Mouse (Mus musculus) ES-E14 (cell line): ENCODE results near the gene Cryzl1.

Experiments
- CHD2 ChIP-seq: IDR thresholded peaks from 2 replicates; pipeline ENCODE4 v1.6.1; 2014; ENCODE audit warnings: mild to moderate bottlenecking, low read depth, low read length, inconsistent platforms
- ZNF384 ChIP-seq: IDR thresholded peaks from 2 replicates; pipeline ENCODE4 v1.6.1; 2012; ENCODE audit warnings: low read depth, low read length, inconsistent platforms

DNA sequence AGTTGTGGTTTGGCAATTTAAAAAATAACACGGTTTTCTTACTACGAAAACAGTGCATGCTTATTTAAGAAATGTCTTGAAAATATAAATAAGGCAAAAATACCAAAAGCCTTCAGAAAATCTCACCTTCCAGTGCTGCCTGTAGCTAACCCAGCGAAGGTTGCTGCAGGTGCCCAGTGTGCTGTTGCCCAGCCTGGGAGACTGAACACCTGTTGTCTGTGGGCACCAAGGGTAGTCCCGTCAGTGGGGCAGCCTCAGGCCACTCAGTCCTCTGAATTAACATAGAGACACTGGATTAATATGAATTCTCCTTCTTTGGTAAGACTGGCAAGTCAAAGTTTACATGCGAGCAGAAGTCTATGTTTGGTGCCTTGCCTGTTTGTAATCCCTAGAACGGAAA is 9.7 kb upstream of the Cryzl1 start:
- no peak for TF ChIP-seq CHD2
- no peak for TF ChIP-seq ZNF384
